Comparison of ENCODE assay signal across 8 mouse cellular contexts in genomic region chr16:90407541-90408289, GRCm38 (mm10). TPM values are rescaled to one million over a fixed set of nuclear protein-coding genes. Genes with fewer than 3 reads are reported as not detected.
DNase-seq lines count a peak whose midpoint lies in the region; ATAC-seq and TF ChIP-seq lines count a peak whose summit lies in the region.
"Had no signal": no experiment of that assay in that cellular context is flagged by ENCODE, and none has a peak within 500 bp of the region (broad histone marks: within the 10 kb centered on the region; RNA-seq: fewer than 3 reads in every experiment).

No protein-coding gene starts in this region.

- peaks cover 9% of the 10 kb centered on the region; the same call in 1 of the 2 replicates for H3K4me1 ChIP-seq in lung, embryonic 14.5 days (ENCODE audit: insufficient read depth)
- H3K4me1 ChIP-seq in forebrain, embryonic 11.5 days (replicated peaks; ENCODE audit: control insufficient read depth, insufficient read depth, low read length): peaks cover 16% of the 10 kb centered on the region
- peaks cover 46% of the 10 kb centered on the region for H3K4me1 ChIP-seq in limb, embryonic 12.5 days (replicated peaks)
- no peaks in the 10 kb centered on the region for H3K4me1 ChIP-seq in stomach, postnatal 0 days (replicated peaks; ENCODE audit: control insufficient read depth, insufficient read depth)

- peaks cover 2% of the 10 kb centered on the region; the same call in 1 of the 2 replicates for H3K36me3 ChIP-seq in lung, embryonic 14.5 days (ENCODE audit: insufficient read depth)
- H3K36me3 ChIP-seq in forebrain, embryonic 11.5 days (ENCODE audit: control insufficient read depth, insufficient read depth, low read length): no peaks in the 10 kb centered on the region; the same call in 1 of the 2 replicates
- peaks cover 23% of the 10 kb centered on the region for H3K36me3 ChIP-seq in limb, embryonic 12.5 days
- H3K36me3 ChIP-seq in stomach, postnatal 0 days (ENCODE audit: control insufficient read depth, insufficient read depth, low read length): no peaks in the 10 kb centered on the region

- DNase-seq in lung, embryonic 14.5 days: no peak
- no peak for DNase-seq in lung, postnatal 4 days
- no peak for DNase-seq in forebrain, embryonic 11.5 days (ENCODE audit: low spot score)
- DNase-seq in stomach, postnatal 0 days (ENCODE audit: low spot score): no peak
- no peak for DNase-seq in thymus, adult 18-20 months
- DNase-seq in urinary bladder, adult 2 months (ENCODE audit: low spot score): no peak

- no peaks in the 10 kb centered on the region for H3K9me3 ChIP-seq in lung, embryonic 14.5 days (ENCODE audit: low read depth, low read length)
- H3K9me3 ChIP-seq in forebrain, embryonic 11.5 days (ENCODE audit: control insufficient read depth, low read length): no peaks in the 10 kb centered on the region; the same call in 1 of the 2 replicates
- H3K9me3 ChIP-seq in limb, embryonic 12.5 days: no peaks in the 10 kb centered on the region
- no peaks in the 10 kb centered on the region for H3K9me3 ChIP-seq in stomach, postnatal 0 days (ENCODE audit: control insufficient read depth, low read length)

- TF ChIP-seq EP300 in stomach, postnatal 0 days (optimal IDR thresholded peaks at IDR 0.05): no peak

- 0 out of 2 replicates have a peak overlapping the region, but pooled peaks have one; percentile 13 for H3K4me2 ChIP-seq in lung, embryonic 14.5 days
- H3K4me2 ChIP-seq in forebrain, embryonic 11.5 days (ENCODE audit: low read depth, low read length, severe bottlenecking): no peak overlapping the region
- no peak overlapping the region for H3K4me2 ChIP-seq in limb, embryonic 12.5 days
- H3K4me2 ChIP-seq in stomach, postnatal 0 days (replicated peaks; ENCODE audit: low read depth): no peak overlapping the region

- WGBS in lung, embryonic 14.5 days: 23% methylated on average over 12 of the region's 12 CpGs
- 34% methylated on average over 12 of the region's 12 CpGs for WGBS in forebrain, embryonic 11.5 days
- WGBS in limb, embryonic 12.5 days: 34% methylated on average over 12 of the region's 12 CpGs
- 38% methylated on average over 12 of the region's 12 CpGs for WGBS in stomach, postnatal 0 days

- TF ChIP-seq CTCF in lung, embryonic 14.5 days (IDR thresholded peaks at IDR 0.05; ENCODE audit: low read depth): no peak
- no peak for TF ChIP-seq CTCF in stomach, postnatal 0 days (IDR thresholded peaks at IDR 0.05; ENCODE audit: low read depth)

- H3K4me3 ChIP-seq in lung, embryonic 14.5 days (ENCODE audit: low read depth, low read length): no peak overlapping the region
- no peak overlapping the region for H3K4me3 ChIP-seq in forebrain, embryonic 11.5 days (ENCODE audit: low read depth, low read length)
- no peak overlapping the region for H3K4me3 ChIP-seq in limb, embryonic 12.5 days (replicated peaks)
- H3K4me3 ChIP-seq in stomach, postnatal 0 days (ENCODE audit: low read depth, low read length): no peak overlapping the region

- no peaks in the 10 kb centered on the region for H3K27me3 ChIP-seq in lung, embryonic 14.5 days (ENCODE audit: insufficient read depth, low read length)
- H3K27me3 ChIP-seq in forebrain, embryonic 11.5 days (ENCODE audit: control insufficient read depth, insufficient read depth, low read length): no peaks in the 10 kb centered on the region
- H3K27me3 ChIP-seq in limb, embryonic 12.5 days: no peaks in the 10 kb centered on the region
- no peaks in the 10 kb centered on the region for H3K27me3 ChIP-seq in stomach, postnatal 0 days (ENCODE audit: control insufficient read depth, insufficient read depth, low read length)

- H3K9ac ChIP-seq in lung, embryonic 14.5 days: no peak overlapping the region
- H3K9ac ChIP-seq in forebrain, embryonic 11.5 days (ENCODE audit: low read length): no peak overlapping the region; the same call in 1 of the 2 replicates
- no peak overlapping the region for H3K9ac ChIP-seq in limb, embryonic 12.5 days (replicated peaks)
- H3K9ac ChIP-seq in stomach, postnatal 0 days (ENCODE audit: low read length): no peak overlapping the region
- H3K9ac ChIP-seq: liver, embryonic 14.5 days had no signal

- peak; percentile 47; the same call in 1 of the 2 replicates for ATAC-seq in lung, embryonic 14.5 days (ENCODE audit: insufficient read depth)
- ATAC-seq in forebrain, embryonic 11.5 days (replicated peaks; ENCODE audit: low FRiP score): no peak
- ATAC-seq in limb, embryonic 12.5 days (ENCODE audit: insufficient number of reproducible peaks, insufficient read depth, low FRiP score, low TSS enrichment, low read depth): no peak
- no peak for ATAC-seq in stomach, postnatal 0 days (ENCODE audit: low FRiP score, low TSS enrichment)

- peak overlapping the region; percentile 33; the same call in 1 of the 2 replicates for H3K27ac ChIP-seq in lung, embryonic 14.5 days (ENCODE audit: low read depth)
- peak overlapping the region; percentile 25; the same call in 1 of the 2 replicates for H3K27ac ChIP-seq in forebrain, embryonic 11.5 days (ENCODE audit: low read depth, low read length)
- peak overlapping the region; percentile 71 for H3K27ac ChIP-seq in limb, embryonic 12.5 days
- H3K27ac ChIP-seq in stomach, postnatal 0 days (replicated peaks): 0 out of 2 replicates have a peak overlapping the region, but pooled peaks have one; percentile 35
- H3K27ac ChIP-seq: liver, embryonic 14.5 days had no signal

RNA-seq across cellular contexts. Expression of gene Hunk, which starts 21.9 kb away (rescaled TPM):
- polyA plus RNA-seq in lung, embryonic 14.5 days (2014; fragmentation: Nextera tagmentation; extraction: Ambion mirVana): 21.2 and 21.3 TPM in 2 replicates
- polyA plus RNA-seq in forebrain, embryonic 11.5 days (2014; fragmentation: Nextera tagmentation; extraction: Ambion mirVana): 17.6 and 19.1 TPM in 2 replicates
- polyA plus RNA-seq in limb, embryonic 12.5 days (2016; fragmentation: Nextera tagmentation; extraction: Ambion mirVana): 22.2 and 25.8 TPM in 2 replicates
- 1.8 and 1.9 TPM in 2 replicates for polyA plus RNA-seq in stomach, postnatal 0 days (2015; fragmentation: Nextera tagmentation; extraction: Ambion mirVana)
- 3.2 and 4.0 TPM in 2 replicates for polyA plus RNA-seq in urinary bladder, adult 2 months (2012; rRNA removed)
